Mouse (Mus musculus) CD4-positive, CD25-positive, alpha-beta regulatory T cell, adult 9 weeks (primary cell): ENCODE results near the gene Gm4303. TPM values are rescaled to one million over a fixed set of nuclear protein-coding genes. Genes with fewer than 3 reads are reported as not detected.

ENCODE experiments used
- polyA plus RNA-seq: library from polyadenylated mRNA; unstranded; fragments of 100-300 nt; shearing (Covaris generic); gene quantifications from one replicate; pipeline ENCODE4 v1.2.1, GENCODE M21; 2017

The Gm4303 gene
- not detected for polyA plus RNA-seq

DNA sequence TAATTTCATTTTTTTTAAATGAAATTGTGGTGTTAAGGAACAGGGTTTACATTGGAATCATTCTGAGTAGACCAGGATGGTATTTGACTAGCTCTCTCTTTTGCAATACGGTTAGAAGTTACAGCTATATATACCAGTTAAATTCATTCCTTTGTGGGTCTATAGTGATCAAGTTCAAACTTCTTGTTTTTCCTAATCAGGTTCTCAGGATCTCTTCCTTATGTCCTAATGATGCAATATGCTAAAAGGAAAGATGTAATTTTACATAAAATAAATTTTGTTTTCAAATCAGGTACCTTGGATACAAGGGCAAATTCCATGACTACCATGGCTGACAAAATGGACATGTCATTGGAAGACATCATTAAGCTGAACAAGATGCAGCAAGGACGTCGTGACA lies at the start of gene Gm4303:
Gene Gm4303 (plus strand): TSS at position 301 of the 400 bp plus-strand sequence.

GRCm38 (mm10) chr10:100335376-100335775 lies 10.4 kb upstream of the Gm4303 start, which contains the start of gene Gm4301:
Gene Gm4301 (plus strand): TSS chr10:100335676.

GRCm38 (mm10) chr10:100340536-100340935 lies 5.2 kb upstream of the Gm4303 start, which contains the start of gene Gm4302:
Gene Gm4302 (plus strand): TSS chr10:100340836.

DNA sequence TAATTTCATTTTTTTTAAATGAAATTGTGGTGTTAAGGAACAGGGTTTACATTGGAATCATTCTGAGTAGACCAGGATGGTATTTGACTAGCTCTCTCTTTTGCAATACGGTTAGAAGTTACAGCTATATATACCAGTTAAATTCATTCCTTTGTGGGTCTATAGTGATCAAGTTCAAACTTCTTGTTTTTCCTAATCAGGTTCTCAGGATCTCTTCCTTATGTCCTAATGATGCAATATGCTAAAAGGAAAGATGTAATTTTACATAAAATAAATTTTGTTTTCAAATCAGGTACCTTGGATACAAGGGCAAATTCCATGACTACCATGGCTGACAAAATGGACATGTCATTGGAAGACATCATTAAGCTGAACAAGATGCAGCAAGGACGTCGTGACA lies 5.0 kb downstream of the Gm4303 start, which contains the start of gene Gm4305:
Gene Gm4305 (plus strand): TSS at position 301 of the 400 bp plus-strand sequence.

DNA sequence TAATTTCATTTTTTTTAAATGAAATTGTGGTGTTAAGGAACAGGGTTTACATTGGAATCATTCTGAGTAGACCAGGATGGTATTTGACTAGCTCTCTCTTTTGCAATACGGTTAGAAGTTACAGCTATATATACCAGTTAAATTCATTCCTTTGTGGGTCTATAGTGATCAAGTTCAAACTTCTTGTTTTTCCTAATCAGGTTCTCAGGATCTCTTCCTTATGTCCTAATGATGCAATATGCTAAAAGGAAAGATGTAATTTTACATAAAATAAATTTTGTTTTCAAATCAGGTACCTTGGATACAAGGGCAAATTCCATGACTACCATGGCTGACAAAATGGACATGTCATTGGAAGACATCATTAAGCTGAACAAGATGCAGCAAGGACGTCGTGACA lies 15.3 kb downstream of the Gm4303 start, which contains the start of gene Gm4307:
Gene Gm4307 (plus strand): TSS at position 301 of the 400 bp plus-strand sequence.

DNA sequence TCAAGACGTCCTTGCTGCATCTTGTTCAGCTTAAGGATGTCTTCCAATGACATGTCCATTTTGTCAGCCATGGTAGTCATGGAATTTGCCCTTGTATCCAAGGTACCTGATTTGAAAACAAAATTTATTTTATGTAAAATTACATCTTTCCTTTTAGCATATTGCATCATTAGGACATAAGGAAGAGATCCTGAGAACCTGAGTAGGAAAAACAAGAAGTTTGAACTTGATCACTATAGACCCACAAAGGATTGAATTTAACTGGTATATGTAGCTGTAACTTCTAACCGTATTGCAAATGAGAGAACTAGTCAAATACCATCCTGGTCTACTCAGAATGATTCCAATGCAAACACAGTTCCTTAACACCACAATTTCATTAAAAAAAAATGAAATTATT lies 36.7 kb downstream of the Gm4303 start, which contains the start of gene Gm4312:
Gene Gm4312 (minus strand): TSS at position 101 of the 400 bp plus-strand sequence.

Other genes with a start within 250 kb of the Gm4303 start
- not detected for gene Gm4301, start 10.3 kb upstream of the Gm4303 start, polyA plus RNA-seq
- not detected for gene Gm4302, start 5.1 kb upstream of the Gm4303 start, polyA plus RNA-seq
- not detected for gene Gm4305, start 5.1 kb downstream of the Gm4303 start, polyA plus RNA-seq
- gene Gm4307, start 15.4 kb downstream of the Gm4303 start, polyA plus RNA-seq = not detected
- not detected for gene Gm4312, start 36.6 kb downstream of the Gm4303 start, polyA plus RNA-seq
- 3.5 TPM for gene Tmtc3, start 141.4 kb downstream of the Gm4303 start, polyA plus RNA-seq
- gene Cep290, start 141.6 kb downstream of the Gm4303 start, polyA plus RNA-seq = 3.8 TPM
- gene 4930430F08Rik, start 244.5 kb downstream of the Gm4303 start, polyA plus RNA-seq = 9.6 TPM
- gene 1700017N19Rik, start 244.5 kb downstream of the Gm4303 start, polyA plus RNA-seq = not detected